Mouse (Mus musculus) MEL (cell line): ENCODE results near the gene Hist2h2ac. TPM values are rescaled to one million over a fixed set of nuclear protein-coding genes. Genes with fewer than 3 reads are reported as not detected.

Source experiments
- DNase-seq: peaks from one replicate; pipeline ENCODE4 v3.0.0; 2011; ENCODE audit warnings: low read depth, low spot score
- H3K27ac ChIP-seq: 2 replicates; pipeline ENCODE4 v1.5.1; 2012; ENCODE audit warnings: low read depth, mild to moderate bottlenecking, control low read depth, low read length, moderate library complexity; ENCODE audit not compliant: control insufficient read depth
- H3K27me3 ChIP-seq, 2 experiments: fragments of 150-350 bp in 1 of 2; sonication (generic) in 1 of 2; 2 replicates each; pipeline ENCODE4 v1.6.1; 2012; ENCODE audit warnings: low read length in 2 of 2, mild to moderate bottlenecking in 2 of 2, improper control_type of control experiment in 1 of 2, moderate library complexity in 1 of 2; ENCODE audit not compliant: insufficient read depth in 2 of 2, control insufficient read depth in 1 of 2
- H3K36me3 ChIP-seq, 2 experiments: 2 replicates each; pipeline ENCODE4 v1.6.1; 2012 to 2014; ENCODE audit warnings: low read length in 2 of 2, improper control_type of control experiment in 1 of 2, inconsistent platforms in 1 of 2, mild to moderate bottlenecking in 1 of 2; ENCODE audit not compliant: insufficient read depth in 2 of 2, control insufficient read depth in 1 of 2
- H3K4me1 ChIP-seq, 2 experiments: fragments of 150-350 bp in 1 of 2; sonication (generic) in 1 of 2; 2 replicates each; pipeline ENCODE4 v1.6.1; 2012; ENCODE audit warnings: low read length in 2 of 2, improper control_type of control experiment in 1 of 2, mild to moderate bottlenecking in 1 of 2; ENCODE audit not compliant: insufficient read depth in 2 of 2, control insufficient read depth in 1 of 2
- H3K4me3 ChIP-seq, 2 experiments: fragments of 150-350 bp in 1 of 2; sonication (generic) in 1 of 2; 2 replicates each; pipeline ENCODE4 v1.5.1; 2012; ENCODE audit warnings: low read depth in 2 of 2, low read length in 2 of 2, mild to moderate bottlenecking in 2 of 2, moderate library complexity in 2 of 2, control low read depth in 1 of 2, improper control_type of control experiment in 1 of 2; ENCODE audit not compliant: control insufficient read depth in 1 of 2, insufficient read depth in 1 of 2
- H3K79me2 ChIP-seq: 2 replicates; pipeline ENCODE4 v1.6.1; 2012; ENCODE audit warnings: mild to moderate bottlenecking, low read length, moderate library complexity; ENCODE audit not compliant: control insufficient read depth, poor library complexity, insufficient read depth
- H3K9ac ChIP-seq: 2 replicates; pipeline ENCODE4 v1.6.1; 2012; ENCODE audit warnings: low read depth, mild to moderate bottlenecking, control low read depth, low read length, moderate library complexity; ENCODE audit not compliant: control insufficient read depth, poor library complexity, severe bottlenecking
- H3K9me3 ChIP-seq: fragments of 150-350 bp; sonication (generic); replicated peaks from 2 replicates; pipeline ENCODE4 v1.6.1; 2012; ENCODE audit warnings: mild to moderate bottlenecking, low read length, improper control_type of control experiment, moderate library complexity; ENCODE audit not compliant: insufficient read depth
- CHD1 ChIP-seq: IDR thresholded peaks from 2 replicates; pipeline ENCODE4 v1.6.1; 2012; ENCODE audit warnings: low read depth, mild to moderate bottlenecking, inconsistent platforms, low read length, improper control_type of control experiment
- CTCF ChIP-seq, 3 experiments: IDR thresholded peaks in 2 of 3; conservative IDR thresholded peaks in 1 of 3; 2 replicates each; pipeline ENCODE4 v1.5.1; 2011 to 2012; ENCODE audit warnings: low read length in 3 of 3, low read depth in 2 of 3, mild to moderate bottlenecking in 2 of 3, improper control_type of control experiment in 1 of 3, inconsistent platforms in 1 of 3, mixed read lengths in 1 of 3, moderate library complexity in 1 of 3; ENCODE audit not compliant: control insufficient read depth in 1 of 3, insufficient read depth in 1 of 3, poor library complexity in 1 of 3, severe bottlenecking in 1 of 3
- E2F4 ChIP-seq: IDR thresholded peaks from 2 replicates; pipeline ENCODE4 v1.6.1; 2011; ENCODE audit warnings: low read depth, low read length, improper control_type of control experiment, borderline replicate concordance
- ETS1 ChIP-seq: IDR thresholded peaks from 2 replicates; pipeline ENCODE4 v1.6.1; 2012; ENCODE audit warnings: low read depth, mild to moderate bottlenecking, inconsistent platforms, low read length, improper control_type of control experiment, moderate library complexity
- GABPA ChIP-seq: IDR thresholded peaks from 2 replicates; pipeline ENCODE4 v1.6.1; 2012; ENCODE audit warnings: low read depth, mild to moderate bottlenecking, inconsistent platforms, low read length, improper control_type of control experiment, moderate library complexity
- GATA1 ChIP-seq: IDR thresholded peaks from 2 replicates; pipeline ENCODE4 v1.6.1; 2011; ENCODE audit warnings: low read depth, low read length, improper control_type of control experiment
- HCFC1 ChIP-seq: IDR thresholded peaks from 2 replicates; pipeline ENCODE4 v1.6.1; 2012; ENCODE audit warnings: low read depth, mild to moderate bottlenecking, inconsistent platforms, low read length, improper control_type of control experiment, moderate library complexity
- JUND ChIP-seq: IDR thresholded peaks from 2 replicates; pipeline ENCODE4 v1.6.1; 2011; ENCODE audit warnings: low read depth, mild to moderate bottlenecking, improper control_type of control experiment, low read length
- MAFK ChIP-seq: IDR thresholded peaks from 2 replicates; pipeline ENCODE4 v1.6.1; 2011; ENCODE audit warnings: low read depth, mild to moderate bottlenecking, low read length, improper control_type of control experiment, borderline replicate concordance
- MAX ChIP-seq: IDR thresholded peaks from 2 replicates; pipeline ENCODE4 v1.6.1; 2011; ENCODE audit warnings: low read length, improper control_type of control experiment
- MAZ ChIP-seq: IDR thresholded peaks from 2 replicates; pipeline ENCODE4 v1.6.1; 2012; ENCODE audit warnings: low read depth, mild to moderate bottlenecking, inconsistent platforms, low read length, improper control_type of control experiment
- MEF2A ChIP-seq: IDR thresholded peaks from 2 replicates; pipeline ENCODE4 v1.6.1; 2014; ENCODE audit warnings: low read depth, mild to moderate bottlenecking, inconsistent platforms, low read length, improper control_type of control experiment; ENCODE audit not compliant: poor library complexity, insufficient replicate concordance, severe bottlenecking; ENCODE audit errors: extremely low read depth
- MYC ChIP-seq: IDR thresholded peaks from 2 replicates; pipeline ENCODE4 v1.6.1; 2011; ENCODE audit warnings: low read depth, mild to moderate bottlenecking, low read length, improper control_type of control experiment, moderate library complexity
- POLR2AphosphoS5 ChIP-seq: IDR thresholded peaks from 2 replicates; pipeline ENCODE4 v1.6.1; 2012; ENCODE audit warnings: low read depth, borderline replicate concordance, mild to moderate bottlenecking, inconsistent platforms, low read length, moderate library complexity, mixed read lengths
- RAD21 ChIP-seq: IDR thresholded peaks from 2 replicates; pipeline ENCODE4 v1.6.1; 2011; ENCODE audit warnings: mild to moderate bottlenecking, low read depth, low read length, improper control_type of control experiment
- RCOR1 ChIP-seq: IDR thresholded peaks from 2 replicates; pipeline ENCODE4 v1.6.1; 2012; ENCODE audit warnings: low read depth, mild to moderate bottlenecking, inconsistent platforms, low read length, improper control_type of control experiment
- SMC3 ChIP-seq: IDR thresholded peaks from 2 replicates; pipeline ENCODE4 v1.6.1; 2011; ENCODE audit warnings: low read depth, low read length, improper control_type of control experiment
- UBTF ChIP-seq: IDR thresholded peaks from 2 replicates; pipeline ENCODE4 v1.6.1; 2012; ENCODE audit warnings: low read depth, mild to moderate bottlenecking, inconsistent platforms, low read length, improper control_type of control experiment, moderate library complexity, borderline replicate concordance; ENCODE audit not compliant: insufficient read depth
- ZC3H11A ChIP-seq: IDR thresholded peaks from 2 replicates; pipeline ENCODE4 v1.6.1; 2012; ENCODE audit warnings: low read depth, mild to moderate bottlenecking, inconsistent platforms, low read length, improper control_type of control experiment
- ZMIZ1 ChIP-seq: IDR thresholded peaks from 2 replicates; pipeline ENCODE4 v1.6.1; 2012; ENCODE audit warnings: low read depth, mild to moderate bottlenecking, inconsistent platforms, low read length, improper control_type of control experiment, moderate library complexity
- polyA plus RNA-seq, 2 experiments: library from polyadenylated mRNA; stranded (reverse) in 1 of 2; unstranded in 1 of 2; fragments of >175 nt in 1 of 2; fragments of >200 nt in 1 of 2; gene quantifications; 2 replicates each; pipeline versions ENCODE4 v1.2.1 to v1.2.4; 2012; ENCODE audit warnings: low replicate concordance in 2 of 2, low read depth in 1 of 2; ENCODE audit not compliant: insufficient read length in 2 of 2, insufficient read depth in 1 of 2, missing spikeins in 1 of 2
- total RNA-seq: library from RNA; depleted of rRNA; stranded (reverse); fragments of 300-350 nt; gene quantifications from 2 replicates; pipeline ENCODE4 v1.2.3, GENCODE M21; 2012

Hist2h2ac gene
- total and polyA plus RNA-seq, 3 experiments = 4.8 to 2,824 TPM; not detected in 1

DNA sequence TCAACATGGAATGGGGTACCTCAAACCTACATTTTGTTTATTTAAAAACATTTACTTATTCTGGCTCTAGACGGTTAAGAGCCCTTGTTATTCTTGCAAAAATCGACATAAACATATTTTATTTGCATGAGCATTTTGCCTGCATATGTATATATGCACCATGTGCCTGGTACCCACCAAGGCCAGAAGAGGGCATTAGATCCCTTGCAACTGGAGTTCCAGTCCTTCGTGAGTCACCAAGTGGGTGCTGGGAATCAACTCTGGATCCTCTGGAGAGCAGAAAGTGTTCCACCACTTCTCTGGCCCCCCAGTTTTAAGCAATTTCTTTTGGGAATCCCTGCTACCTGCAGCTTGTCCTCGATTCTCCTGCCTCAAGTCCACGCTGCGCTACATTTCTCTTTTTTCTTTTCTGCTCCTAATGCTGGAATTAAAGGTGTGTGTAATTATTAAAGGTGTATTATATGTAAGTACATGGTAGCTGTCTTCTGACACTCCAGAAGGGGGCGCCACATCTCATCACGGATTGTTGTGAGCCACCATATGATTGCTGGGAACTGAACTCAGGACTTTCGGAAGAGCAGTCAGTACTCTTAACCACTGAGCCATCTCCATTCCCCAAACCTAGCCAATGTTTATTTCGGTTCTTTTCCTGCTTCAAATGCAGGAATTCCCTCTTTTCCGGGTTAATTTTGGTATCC, 24.9 kb downstream of the Hist2h2ac start:
- DNase-seq = peak; percentile 69
- no peak overlapping the region; the same call in 1 of the 2 replicates for H3K9ac ChIP-seq
- H3K27ac ChIP-seq = no peak overlapping the region
- H3K4me3 ChIP-seq = peak overlapping the region in 1 of 2 experiments; percentile 60; a peak in 2 of 4 replicates
- peaks cover 0 to 16% of the 10 kb centered on the region in 2 experiments; a peak in 2 of 4 replicates for H3K36me3 ChIP-seq
- H3K4me1 ChIP-seq = peaks cover 12 to 22% of the 10 kb centered on the region in 2 experiments
- peak; percentile 57 to 62 (median 59) for TF ChIP-seq CTCF (IDR thresholded peaks at IDR 0.05 in 2 of 3, conservative IDR thresholded peaks at IDR 0.05 in 1 of 3; ENCODE audit: control insufficient read depth in 1 of 3, insufficient read depth in 1 of 3, low read depth in 2 of 3, low read length in 3 of 3, poor library complexity in 1 of 3, severe bottlenecking in 1 of 3)
- peak; percentile 37; the same call in 1 of the 2 replicates for TF ChIP-seq SMC3
- peak; percentile 17 for TF ChIP-seq RAD21
- peak; percentile 74; the same call in 1 of the 2 replicates for TF ChIP-seq MAZ
- 0 out of 2 replicates have a peak, but pooled peaks have one; percentile 13 for TF ChIP-seq ZMIZ1
- no peak for TF ChIP-seq UBTF
- no peak for TF ChIP-seq GABPA
- no peak for TF ChIP-seq MAX
- 0 out of 2 replicates have a peak, but pooled peaks have one; percentile 28 for TF ChIP-seq RCOR1
- 0 out of 2 replicates have a peak, but pooled peaks have one; percentile 58 for TF ChIP-seq E2F4
- TF ChIP-seq MAFK = no peak
- no peak for TF ChIP-seq POLR2AphosphoS5
- TF ChIP-seq ETS1 = peak; percentile 31; the same call in 1 of the 2 replicates
- peak; percentile 49 for TF ChIP-seq HCFC1
- peak; percentile 70; the same call in 1 of the 2 replicates for TF ChIP-seq MYC
- TF ChIP-seq GATA1 = no peak; the same call in 1 of the 2 replicates
- 0 out of 2 replicates have a peak, but pooled peaks have one; percentile 14 for TF ChIP-seq JUND
- peak; percentile 60; the same call in 1 of the 2 replicates for TF ChIP-seq CHD1
- TF ChIP-seq ZC3H11A = peak; percentile 37
- TF ChIP-seq MEF2A = no peak
- no peaks in the 10 kb centered on the region for H3K27me3 ChIP-seq
- peaks cover 9% of the 10 kb centered on the region; the same call in 1 of the 2 replicates for H3K79me2 ChIP-seq
- no peaks in the 10 kb centered on the region for H3K9me3 ChIP-seq
